In the genomic region with DNA sequence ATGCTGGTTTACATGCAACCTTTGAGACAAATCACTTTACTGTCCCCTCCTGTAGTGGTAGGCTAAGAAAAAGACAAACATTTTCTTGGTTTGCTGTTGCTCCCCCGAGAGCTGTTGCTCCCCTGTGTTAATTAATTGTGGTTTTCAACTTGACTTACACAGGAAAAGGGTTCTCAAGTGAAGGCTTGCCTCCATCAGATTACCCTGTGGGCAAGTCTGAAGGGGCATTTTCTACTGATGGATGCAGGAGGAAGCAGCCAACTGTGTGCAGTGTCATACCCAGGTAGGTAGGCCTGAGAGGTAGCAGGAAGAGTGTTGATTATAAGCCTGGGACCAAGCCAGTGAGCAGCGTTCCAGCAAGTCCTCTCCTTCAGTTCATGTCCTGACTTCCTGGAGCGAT, we compare ENCODE assay signal across 27 mouse cellular contexts.
DNase-seq lines count a peak whose midpoint lies in the region; ATAC-seq lines count a peak whose summit lies in the region.
"Had no signal": no experiment of that assay in that cellular context is flagged by ENCODE, and none has a peak within 500 bp of the region (broad histone marks: within the 10 kb centered on the region; RNA-seq: fewer than 3 reads in every experiment).

No protein-coding gene starts in this region.

- no peak overlapping the region for H3K4me3 ChIP-seq in midbrain, embryonic 11.5 days (ENCODE audit: low read depth, low read length)
- H3K4me3 ChIP-seq in midbrain, embryonic 15.5 days, result no peak overlapping the region
- H3K4me3 ChIP-seq: embryonic facial prominence, embryonic 13.5 days; embryonic facial prominence, embryonic 15.5 days; erythroblast, embryonic 14.5 days; forebrain, embryonic 10.5 days; forebrain, embryonic 12.5 days had no signal

- DNase-seq in heart, adult 11 months, result peak; percentile 75
- no peak for DNase-seq in heart, adult 8-10 months (ENCODE audit: low spot score)
- peak; percentile 56 for DNase-seq in midbrain, embryonic 11.5 days (ENCODE audit: low spot score, missing footprints)
- DNase-seq in B cell, adult 2 months, result no peak
- DNase-seq: adrenal gland, adult 8-10 months; adrenal gland, postnatal 14 days; adrenal gland, postnatal 36 days; cerebellum, adult 11-12 months; cerebellum, adult 2 months; cerebellum, adult 9-10 months; cerebellum, postnatal 10 days; cerebellum, postnatal 25 days; embryo, embryonic 11 days had no signal

- H3K4me2 ChIP-seq in midbrain, embryonic 11.5 days, result no peak overlapping the region
- H3K4me2 ChIP-seq in midbrain, embryonic 15.5 days, result no peak overlapping the region
- H3K4me2 ChIP-seq: embryonic facial prominence, embryonic 13.5 days; embryonic facial prominence, embryonic 15.5 days; forebrain, embryonic 12.5 days had no signal

- H3K4me1 ChIP-seq in midbrain, embryonic 11.5 days (ENCODE audit: control insufficient read depth, insufficient read depth, low read length), result no peaks in the 10 kb centered on the region
- no peaks in the 10 kb centered on the region for H3K4me1 ChIP-seq in midbrain, embryonic 15.5 days
- H3K4me1 ChIP-seq: embryonic facial prominence, embryonic 15.5 days; forebrain, embryonic 10.5 days; forebrain, embryonic 12.5 days had no signal

- WGBS in midbrain, embryonic 11.5 days, result 86% methylated on average over 3 of the region's 3 CpGs
- 80% methylated on average over 3 of the region's 3 CpGs for WGBS in midbrain, embryonic 15.5 days

- H3K36me3 ChIP-seq in midbrain, embryonic 11.5 days (ENCODE audit: control insufficient read depth, insufficient read depth, low read length), result no peaks in the 10 kb centered on the region
- no peaks in the 10 kb centered on the region for H3K36me3 ChIP-seq in midbrain, embryonic 15.5 days (replicated peaks)
- H3K36me3 ChIP-seq: embryonic facial prominence, embryonic 13.5 days; embryonic facial prominence, embryonic 15.5 days; forebrain, embryonic 10.5 days; forebrain, embryonic 12.5 days; G1E had no signal

- H3K27ac ChIP-seq in midbrain, embryonic 11.5 days (ENCODE audit: low read depth, low read length), result no peak overlapping the region
- no peak overlapping the region for H3K27ac ChIP-seq in midbrain, embryonic 15.5 days
- H3K27ac ChIP-seq: embryonic facial prominence, embryonic 13.5 days; embryonic facial prominence, embryonic 15.5 days; forebrain, embryonic 10.5 days; forebrain, embryonic 12.5 days had no signal

- H3K9me3 ChIP-seq in midbrain, embryonic 11.5 days (ENCODE audit: control insufficient read depth, low read length), result no peaks in the 10 kb centered on the region
- no peaks in the 10 kb centered on the region for H3K9me3 ChIP-seq in midbrain, embryonic 15.5 days
- H3K9me3 ChIP-seq: embryonic facial prominence, embryonic 13.5 days; embryonic facial prominence, embryonic 15.5 days; forebrain, embryonic 10.5 days; forebrain, embryonic 12.5 days had no signal

- no peak for ATAC-seq in midbrain, embryonic 11.5 days (ENCODE audit: low FRiP score)
- no peak for ATAC-seq in midbrain, embryonic 15.5 days (replicated peaks)
- peak; percentile 80 to 85 for ATAC-seq in hematopoietic stem cell, adult 5-6 weeks (replicated peaks in 1 of 2; ENCODE audit: insufficient read depth in 1 of 2, low FRiP score in 2 of 2, low TSS enrichment in 1 of 2, low read depth in 1 of 2, poor library complexity in 2 of 2, severe bottlenecking in 2 of 2)
- ATAC-seq: activated CD4-positive, CD25-positive, alpha-beta regulatory T cell, adult 4 months; CD4-positive, CD25-positive, alpha-beta regulatory T cell, adult 4 months; forebrain, embryonic 14.5 days; forebrain, embryonic 16.5 days; Patski had no signal

- no peak overlapping the region for H3K9ac ChIP-seq in midbrain, embryonic 11.5 days (ENCODE audit: low read length)
- H3K9ac ChIP-seq in midbrain, embryonic 15.5 days, result no peak overlapping the region
- H3K9ac ChIP-seq: embryonic facial prominence, embryonic 13.5 days; embryonic facial prominence, embryonic 15.5 days; forebrain, embryonic 12.5 days had no signal

- no peaks in the 10 kb centered on the region for H3K27me3 ChIP-seq in midbrain, embryonic 11.5 days (ENCODE audit: control insufficient read depth, insufficient read depth, low read length)
- H3K27me3 ChIP-seq in midbrain, embryonic 15.5 days (replicated peaks), result no peaks in the 10 kb centered on the region
- H3K27me3 ChIP-seq: CH12.LX; embryonic facial prominence, embryonic 13.5 days; embryonic facial prominence, embryonic 15.5 days; forebrain, embryonic 12.5 days; Patski had no signal

Comparison
In these comparisons a context has a peak if more than half of its experiments do, and no peak if none do; other contexts are left out.
1. DNase-seq: peak in heart, adult 11 months (single experiment) and midbrain, embryonic 11.5 days (single experiment); none in heart, adult 8-10 months (single experiment) and B cell, adult 2 months (0 of 2).
2. ATAC-seq: peak in hematopoietic stem cell, adult 5-6 weeks (2 of 2); none in midbrain, embryonic 11.5 days (single experiment) and midbrain, embryonic 15.5 days (single experiment).